Mouse (Mus musculus): ENCODE data around the gene Fmn2.

The Fmn2 gene

DNA sequence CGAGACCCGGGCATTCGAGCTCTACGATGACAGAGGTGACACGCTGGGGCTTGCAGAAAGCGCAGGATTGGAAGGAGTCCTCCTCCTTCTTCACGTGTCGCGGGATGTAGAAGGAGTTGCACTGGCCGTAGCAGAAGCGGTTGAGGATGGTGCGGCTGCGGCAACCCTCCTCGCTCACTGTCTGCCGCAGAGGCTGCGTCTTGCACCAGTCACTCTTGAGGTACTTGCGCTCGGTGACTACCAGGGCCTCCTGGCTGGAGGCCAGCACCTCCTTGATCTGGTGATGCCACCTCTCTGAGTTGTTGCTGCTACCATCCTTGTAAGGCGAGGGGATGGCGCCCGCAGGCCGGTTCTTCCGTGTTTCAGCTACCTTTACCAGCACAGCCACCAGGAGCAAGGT, 335.2 kb downstream of the Fmn2 start:
- DNase-seq = no peak

DNA sequence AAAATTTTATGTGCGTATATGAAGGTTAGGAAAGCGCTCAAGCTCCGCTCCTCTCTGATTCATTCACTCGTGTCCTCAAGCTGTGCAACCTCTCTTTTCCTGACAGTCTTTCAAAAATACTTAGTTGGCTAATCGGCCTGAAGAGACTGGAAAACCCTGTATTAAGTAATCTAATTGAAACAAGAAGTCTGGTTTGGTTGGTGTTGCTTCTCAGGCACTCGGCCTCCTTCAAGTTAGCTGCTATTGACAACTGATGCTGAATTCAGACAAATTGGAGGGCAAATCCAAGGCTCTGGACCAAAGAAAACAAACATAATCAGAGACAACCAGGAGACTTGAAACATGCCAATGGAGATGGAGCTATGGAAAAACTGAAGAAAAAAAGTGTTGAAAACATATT, 343.2 kb downstream of the Fmn2 start:
- no peak for DNase-seq

GRCm38 (mm10) chr1:174856188-174856587, 354.6 kb downstream of the Fmn2 start:
- no peak for DNase-seq

DNA sequence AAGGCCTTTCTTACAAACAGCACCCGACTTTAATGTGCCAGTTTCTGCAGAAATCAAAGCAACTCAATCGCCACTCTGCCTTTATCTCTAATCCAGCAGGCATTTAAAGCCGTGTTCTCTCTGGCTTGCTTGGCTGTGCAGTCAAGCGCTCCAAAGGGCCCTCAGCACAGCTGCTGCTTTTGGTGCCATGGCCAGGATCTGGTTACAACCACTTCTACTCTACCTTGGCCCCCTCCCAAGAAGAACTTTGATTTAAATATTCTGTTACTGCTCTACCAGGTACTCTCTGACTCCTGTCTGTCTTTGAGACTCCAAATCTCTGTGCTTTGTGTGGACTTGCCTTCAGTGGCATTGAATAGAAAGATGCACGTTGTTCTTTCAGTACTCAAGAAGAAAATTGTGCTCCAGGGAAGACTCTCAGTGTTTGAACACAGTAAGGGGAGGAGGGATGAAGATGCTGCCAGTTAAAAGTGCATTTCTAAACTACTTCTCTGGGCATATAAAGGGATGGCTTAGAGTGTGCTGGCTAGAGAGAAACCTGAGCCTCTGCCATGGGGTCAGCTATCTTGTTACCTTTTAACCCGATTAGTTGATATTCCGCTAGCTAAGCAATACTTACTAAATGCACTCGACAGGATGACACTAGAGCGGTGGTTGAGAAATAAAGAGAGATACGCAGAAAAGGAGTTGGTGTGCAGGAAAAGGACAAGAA, 358.9 kb downstream of the Fmn2 start:
- no peak for DNase-seq

Measured in spleen, adult 18-20 months (tissue).